Mouse (Mus musculus) E14TG2a.4 (cell line): ENCODE data around the gene Cdh13.

ENCODE experiments used
- CTCF ChIP-seq: conservative IDR thresholded peaks from 2 replicates; pipeline ENCODE4 v1.5.1; 2014; ENCODE audit warnings: low read length
- NANOG ChIP-seq: IDR thresholded peaks from 2 replicates; pipeline ENCODE4 v1.6.1; 2014; ENCODE audit warnings: borderline replicate concordance, low read length, mixed read lengths
- POU5F1 ChIP-seq: IDR thresholded peaks from 2 replicates; pipeline ENCODE4 v1.6.1; 2014; ENCODE audit warnings: low read length, borderline replicate concordance

GRCm38 (mm10) chr8:118404836-118405235, 121.3 kb downstream of the Cdh13 start:
- no peak for TF ChIP-seq CTCF
- TF ChIP-seq POU5F1, result no peak
- no peak for TF ChIP-seq NANOG
